Mouse (Mus musculus) liver, embryonic 11.5 days (tissue): Measurements from ENCODE around the gene Rbl2. TPM values are rescaled to one million over a fixed set of nuclear protein-coding genes. Genes with fewer than 3 reads are reported as not detected.

ENCODE experiments used
- ATAC-seq: fragments of 200-750 bp; cut with Nextera tagmentation; replicated peaks from 2 replicates; pipeline ENCODE4 v1.8.0; 2017; ENCODE audit warnings: moderate number of reproducible peaks, mild to moderate bottlenecking, moderate TSS enrichment, moderate library complexity; ENCODE audit not compliant: low FRiP score
- DNase-seq: peaks from one replicate; pipeline ENCODE4 v3.0.0-alpha.2; 2017; ENCODE audit warnings: low spot score
- H3K27ac ChIP-seq: fragments of 300-500 bp; sonication (generic); 2 replicates; pipeline ENCODE4 v1.5.1; 2014; ENCODE audit warnings: mild to moderate bottlenecking, low read depth, low read length, control low read depth
- H3K27me3 ChIP-seq: fragments of 300-500 bp; sonication (generic); replicated peaks from 2 replicates; pipeline ENCODE4 v1.6.1; 2014; ENCODE audit warnings: low read length, mixed read lengths; ENCODE audit not compliant: control insufficient read depth, insufficient read depth
- H3K36me3 ChIP-seq: fragments of 300-500 bp; sonication (generic); 2 replicates; pipeline ENCODE4 v1.6.1; 2014; ENCODE audit warnings: mild to moderate bottlenecking, low read length, moderate library complexity, mixed read lengths; ENCODE audit not compliant: control insufficient read depth, insufficient read depth
- H3K4me1 ChIP-seq: fragments of 300-500 bp; sonication (generic); replicated peaks from 2 replicates; pipeline ENCODE4 v1.6.1; 2014; ENCODE audit warnings: low read length, mixed read lengths; ENCODE audit not compliant: control insufficient read depth, insufficient read depth
- H3K4me2 ChIP-seq: fragments of 300-500 bp; sonication (generic); 2 replicates; pipeline ENCODE4 v1.6.1; 2014; ENCODE audit warnings: mild to moderate bottlenecking, control low read depth, moderate library complexity
- H3K4me3 ChIP-seq: fragments of 300-500 bp; sonication (generic); 2 replicates; pipeline ENCODE4 v1.5.1; 2014; ENCODE audit warnings: low read depth, low read length, control low read depth
- H3K9ac ChIP-seq: fragments of 300-500 bp; sonication (generic); 2 replicates; pipeline ENCODE4 v1.6.1; 2014; ENCODE audit warnings: low read depth, low read length, control low read depth
- H3K9me3 ChIP-seq: fragments of 300-500 bp; sonication (generic); 2 replicates; pipeline ENCODE4 v1.6.1; 2016; ENCODE audit warnings: low read length, inconsistent platforms, mixed read lengths; ENCODE audit not compliant: control insufficient read depth
- WGBS: fragments of 180-500 bp; shearing (Covaris S2); extraction: QIAGEN DNeasy Blood & Tissue Kit; methylation state at CpG from one replicate; pipeline ENCODE4 v1.1.7; 2014; 5-methylcytosine and 5-hydroxymethylcytosine counted together
- polyA plus RNA-seq: library from polyadenylated mRNA; unstranded; fragments of >200 nt; fragmentation: Nextera tagmentation; extraction: Ambion mirVana; gene quantifications from 2 replicates; pipeline ENCODE4 v1.2.1, GENCODE M21; 2014

The Rbl2 gene
- polyA plus RNA-seq, 1 experiment from 2014 or later: 14.6 TPM

- H3K4me3 ChIP-seq: no peak overlapping the region
- peaks cover 6% of the 10 kb centered on the region for H3K4me1 ChIP-seq
- H3K36me3 ChIP-seq: peaks cover 6% of the 10 kb centered on the region; the same call in 1 of the 2 replicates
- H3K9me3 ChIP-seq: no peaks in the 10 kb centered on the region
- DNase-seq: no peak
- WGBS: 48% methylated on average over 7 of the region's 7 CpGs
- ATAC-seq: peak; percentile 71; the same call in 1 of the 2 replicates
- no peaks in the 10 kb centered on the region for H3K27me3 ChIP-seq
- H3K4me2 ChIP-seq: peak overlapping the region; percentile 13; the same call in 1 of the 2 replicates
- H3K9ac ChIP-seq: no peak overlapping the region
- H3K27ac ChIP-seq: 0 out of 2 replicates have a peak overlapping the region, but pooled peaks have one; percentile 28
Observed at GRCm38 (mm10) chr8:91081911-91082310, 12.1 kb downstream of the Rbl2 start.

- Histone ChIP-seq H3K4me1 (peaks cover under 1% of the 10 kb centered on the region), H3K27ac (no peak overlapping the region), H3K4me3 (no peak overlapping the region), H3K9me3 (no peaks in the 10 kb centered on the region), H3K9ac (no peak overlapping the region), H3K4me2 (peak overlapping the region; percentile 13; the same call in 1 of the 2 replicates), H3K36me3 (peaks cover 6% of the 10 kb centered on the region; the same call in 1 of the 2 replicates), H3K27me3 (no peaks in the 10 kb centered on the region)
- ATAC-seq (no peak; the same call in 1 of the 2 replicates), DNase-seq (no peak)
- 79% methylated on average over 12 of the region's 12 CpGs for WGBS
Observed at GRCm38 (mm10) chr8:91082428-91082827, 12.6 kb downstream of the Rbl2 start.

GRCm38 (mm10) chr8:91088452-91088851, 18.6 kb downstream of the Rbl2 start:
- Histone ChIP-seq H3K4me3 (no peak overlapping the region), H3K27me3 (no peaks in the 10 kb centered on the region), H3K36me3 (peaks cover 3% of the 10 kb centered on the region; the same call in 1 of the 2 replicates), H3K4me2 (no peak overlapping the region), H3K4me1 (no peaks in the 10 kb centered on the region), H3K9ac (no peak overlapping the region), H3K27ac (no peak overlapping the region), H3K9me3 (no peaks in the 10 kb centered on the region)
- 92% methylated on average over 7 of the region's 7 CpGs for WGBS
- ATAC-seq (no peak), DNase-seq (no peak)

GRCm38 (mm10) chr8:91089601-91090000, 19.7 kb downstream of the Rbl2 start:
- Histone ChIP-seq H3K4me2 (no peak overlapping the region), H3K27me3 (no peaks in the 10 kb centered on the region), H3K36me3 (peaks cover 3% of the 10 kb centered on the region; the same call in 1 of the 2 replicates), H3K4me1 (no peaks in the 10 kb centered on the region), H3K9ac (no peak overlapping the region), H3K4me3 (no peak overlapping the region), H3K27ac (no peak overlapping the region), H3K9me3 (no peaks in the 10 kb centered on the region)
- ATAC-seq (no peak), DNase-seq (no peak)
- 85% methylated on average over 2 of the region's 2 CpGs for WGBS

- ATAC-seq: no peak
- H3K27me3 ChIP-seq: no peaks in the 10 kb centered on the region
- no peak overlapping the region for H3K4me3 ChIP-seq
- H3K4me2 ChIP-seq: no peak overlapping the region
- H3K9me3 ChIP-seq: no peaks in the 10 kb centered on the region
- no peak overlapping the region for H3K9ac ChIP-seq
- no peak overlapping the region for H3K27ac ChIP-seq
- peaks cover 2% of the 10 kb centered on the region; the same call in 1 of the 2 replicates for H3K36me3 ChIP-seq
- no peaks in the 10 kb centered on the region for H3K4me1 ChIP-seq
- 78% methylated on average over 5 of the region's 5 CpGs for WGBS
- DNase-seq: no peak
Observed at GRCm38 (mm10) chr8:91094135-91094534, 24.3 kb downstream of the Rbl2 start.

DNA sequence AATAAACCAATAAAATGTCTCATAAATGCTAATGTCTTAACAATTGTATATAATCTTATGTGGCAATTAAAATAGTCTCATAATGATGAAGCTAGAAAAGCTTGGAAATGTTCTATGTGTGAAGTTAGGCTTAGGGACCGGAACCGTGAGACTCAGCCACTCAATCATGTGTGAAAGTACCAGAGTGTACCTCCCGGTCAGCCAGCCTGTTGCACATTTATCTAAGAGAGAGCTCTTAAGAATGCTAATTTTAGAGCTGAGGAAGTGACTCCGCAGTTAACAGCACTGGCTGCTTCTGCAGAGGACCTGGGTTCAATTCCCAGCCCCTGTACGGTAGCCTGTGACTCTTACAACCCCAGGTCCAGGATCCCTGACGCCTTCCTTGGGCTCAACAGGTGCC, 28.2 kb downstream of the Rbl2 start:
- no peak overlapping the region for H3K27ac ChIP-seq
- H3K4me1 ChIP-seq: no peaks in the 10 kb centered on the region
- ATAC-seq (no peak), DNase-seq (no peak)
- H3K9ac ChIP-seq: no peak overlapping the region
- peaks cover 2% of the 10 kb centered on the region; the same call in 1 of the 2 replicates for H3K36me3 ChIP-seq
- no peaks in the 10 kb centered on the region for H3K27me3 ChIP-seq
- H3K4me3 ChIP-seq: no peak overlapping the region
- no peaks in the 10 kb centered on the region for H3K9me3 ChIP-seq
- 83% methylated on average over 6 of the region's 6 CpGs for WGBS
- H3K4me2 ChIP-seq: no peak overlapping the region

- no peak for ATAC-seq
- 86% methylated on average over 12 of the region's 12 CpGs for WGBS
Observed at GRCm38 (mm10) chr8:91106271-91106670, 36.4 kb downstream of the Rbl2 start.

DNA sequence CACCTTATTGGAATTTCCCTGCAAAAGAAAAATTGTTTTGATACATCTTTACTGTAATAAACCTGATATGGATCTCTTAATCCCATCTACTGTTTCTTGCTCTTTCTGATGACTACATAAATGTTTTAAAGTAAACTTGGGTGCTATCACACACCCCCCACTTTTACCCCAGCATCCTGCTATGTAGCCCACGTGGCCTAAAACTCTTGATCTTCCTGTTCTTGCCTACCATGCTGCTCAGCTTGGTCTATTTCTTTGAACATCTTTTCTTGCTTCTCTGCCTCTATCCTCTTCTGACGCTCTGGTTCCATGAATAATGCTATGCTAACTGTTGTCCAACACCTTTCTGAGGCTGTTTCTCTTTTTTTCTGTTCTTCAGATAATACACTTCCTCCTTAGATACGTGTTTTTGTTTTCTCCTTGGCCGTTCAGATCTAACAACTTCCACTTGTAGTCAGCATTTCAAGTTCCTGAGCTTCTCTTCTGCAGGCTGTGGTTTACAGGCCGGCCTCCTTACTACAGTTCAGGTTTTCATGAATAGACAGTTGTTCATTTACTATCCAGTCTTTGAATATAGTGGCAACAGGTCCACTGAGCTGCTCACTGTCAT, 42.1 kb downstream of the Rbl2 start:
- no peaks in the 10 kb centered on the region for H3K4me1 ChIP-seq
- no peak overlapping the region for H3K4me2 ChIP-seq
- DNase-seq (no peak), ATAC-seq (no peak)
- 65% methylated on average over 5 of the region's 5 CpGs for WGBS
- H3K27me3 ChIP-seq: no peaks in the 10 kb centered on the region
- no peaks in the 10 kb centered on the region for H3K9me3 ChIP-seq
- no peak overlapping the region for H3K27ac ChIP-seq
- H3K4me3 ChIP-seq: no peak overlapping the region
- H3K9ac ChIP-seq: no peak overlapping the region
- peaks cover 7% of the 10 kb centered on the region; the same call in 1 of the 2 replicates for H3K36me3 ChIP-seq

More at GRCm38 (mm10) chr8:91106271-91106670, 36.4 kb downstream of the Rbl2 start:
- Histone ChIP-seq H3K4me2 (no peak overlapping the region), H3K27ac (no peak overlapping the region), H3K4me1 (no peaks in the 10 kb centered on the region), H3K27me3 (no peaks in the 10 kb centered on the region), H3K4me3 (no peak overlapping the region), H3K9ac (no peak overlapping the region), H3K36me3 (peaks cover 8% of the 10 kb centered on the region; the same call in 1 of the 2 replicates), H3K9me3 (no peaks in the 10 kb centered on the region)
- DNase-seq: no peak

GRCm38 (mm10) chr8:91114428-91114827, 44.6 kb downstream of the Rbl2 start:
- no peak for ATAC-seq
- no peak for DNase-seq
- WGBS: 86% methylated on average over 5 of the region's 5 CpGs
- Histone ChIP-seq H3K27ac (no peak overlapping the region), H3K27me3 (no peaks in the 10 kb centered on the region), H3K4me3 (no peak overlapping the region), H3K9me3 (no peaks in the 10 kb centered on the region), H3K4me1 (no peaks in the 10 kb centered on the region), H3K36me3 (peaks cover 14% of the 10 kb centered on the region; the same call in 1 of the 2 replicates), H3K4me2 (no peak overlapping the region), H3K9ac (no peak overlapping the region)
